Mouse (Mus musculus): Measurements from ENCODE around the gene Mkrn1. TPM values are rescaled to one million over a fixed set of nuclear protein-coding genes. Genes with fewer than 3 reads are reported as not detected.

The Mkrn1 gene
- polyA plus RNA-seq (2012; rRNA removed) (89.7 and 116 TPM in 2 replicates), polyA plus RNA-seq (2014; fragmentation: Nextera tagmentation; extraction: Ambion mirVana) (198 and 207 TPM in 2 replicates)

DNA sequence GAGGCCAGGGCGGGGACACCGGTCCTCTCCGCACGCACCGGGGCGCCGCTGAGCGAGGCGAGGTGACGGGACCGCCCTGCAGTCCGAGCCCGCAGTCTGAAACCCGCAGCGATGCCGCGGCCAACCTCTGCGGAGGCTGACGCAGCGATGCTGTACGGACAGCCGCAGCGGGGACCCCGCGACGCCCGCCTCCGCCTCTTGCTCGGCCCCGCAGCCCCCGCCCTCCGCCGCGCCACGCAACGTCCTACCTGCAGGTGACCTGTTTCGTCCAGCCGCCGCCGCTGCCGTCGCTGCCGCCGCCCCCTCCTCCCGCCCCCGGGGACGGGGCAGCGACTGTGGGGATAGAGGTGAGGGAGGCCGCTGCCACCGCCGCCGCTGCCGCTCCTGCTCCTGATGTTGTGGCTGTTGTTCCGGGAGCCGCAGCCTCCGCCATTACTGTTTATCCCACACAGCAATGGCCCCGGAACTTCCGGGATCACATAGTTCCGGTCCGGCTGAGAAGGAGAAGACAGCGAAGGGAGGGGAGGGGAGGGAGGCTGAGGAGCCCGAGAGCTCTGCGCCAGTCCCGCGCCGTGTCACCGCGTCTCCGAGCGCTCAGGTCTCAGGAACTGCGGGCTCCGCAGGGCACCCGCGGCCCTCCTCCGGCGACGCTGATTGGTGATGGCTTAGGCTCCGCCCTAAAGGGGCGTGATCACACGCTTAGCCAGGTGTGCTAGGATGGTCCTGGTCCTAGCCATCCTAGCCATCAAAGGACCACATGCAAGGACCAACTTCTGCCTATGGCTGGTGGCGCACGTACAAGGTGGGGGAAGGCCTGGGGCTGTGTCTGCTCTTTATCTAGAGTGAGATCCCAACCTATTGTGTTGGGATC, at the start of gene Mkrn1:
Mkrn1 (minus strand) TSS at position 612 of the 871 bp plus-strand sequence.
- WGBS (ENCODE audit: insufficient replicate concordance), result under 1% methylated on average over 69 of the region's 82 CpGs

DNA sequence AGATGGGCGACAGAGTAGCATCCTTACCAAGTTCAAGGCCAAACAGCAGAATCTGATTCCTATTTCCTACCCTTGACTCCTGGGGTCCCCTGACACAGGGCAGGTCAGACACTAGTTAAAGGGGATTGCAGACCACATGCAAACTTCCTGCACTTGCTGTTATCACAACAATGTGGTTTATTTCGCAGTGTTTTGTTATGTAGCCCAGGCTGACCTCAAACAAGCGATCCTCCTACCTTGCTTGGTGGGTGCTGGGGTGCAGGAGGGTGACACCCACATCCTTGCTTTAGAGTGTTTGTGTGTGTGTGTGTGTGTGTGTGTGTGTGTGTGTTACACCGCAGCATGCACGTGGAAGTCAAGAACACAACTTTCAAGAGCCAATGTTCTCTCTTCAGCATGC, 49.2 kb upstream of the Mkrn1 start:
- no peaks in the 10 kb centered on the region for H3K4me1 ChIP-seq (replicated peaks; ENCODE audit: control insufficient read depth in 2 of 2, insufficient read depth in 2 of 2, low read length in 1 of 2)
- no peaks in the 10 kb centered on the region for H3K27me3 ChIP-seq (ENCODE audit: control insufficient read depth, insufficient read depth, low read length)
- H3K4me2 ChIP-seq (ENCODE audit: low read depth), result no peak overlapping the region
- no peak overlapping the region for H3K9ac ChIP-seq (replicated peaks)
- H3K4me3 ChIP-seq (ENCODE audit: insufficient read depth in 1 of 2, low read depth in 2 of 2, low read length in 2 of 2), result no peak overlapping the region
- no peaks in the 10 kb centered on the region for H3K9me3 ChIP-seq (ENCODE audit: control insufficient read depth, low read length)
- no peaks in the 10 kb centered on the region for H3K36me3 ChIP-seq (replicated peaks; ENCODE audit: control insufficient read depth, insufficient read depth, low read depth)
- ATAC-seq (ENCODE audit: insufficient read depth) (no peak), DNase-seq (ENCODE audit: low read depth in 3 of 3, low spot score in 3 of 3) (no peak)
- WGBS (ENCODE audit: insufficient replicate concordance), result 48% methylated on average over 5 of the region's 5 CpGs
- no peak for TF ChIP-seq EP300 (IDR thresholded peaks at IDR 0.05; ENCODE audit: low read depth)
- H3K27ac ChIP-seq, result no peak overlapping the region

More for the DNA sequence above, at the start of gene Mkrn1:
- H3K36me3 ChIP-seq (replicated peaks; ENCODE audit: control insufficient read depth, insufficient read depth, low read depth), result no peaks in the 10 kb centered on the region; the same call in 1 of the 2 replicates
- peaks cover 40 to 51% of the 10 kb centered on the region in 2 experiments for H3K4me1 ChIP-seq (replicated peaks; ENCODE audit: control insufficient read depth in 2 of 2, insufficient read depth in 2 of 2, low read length in 1 of 2)
- peak within 1 kb of the TSS; percentile 90 to 94 for H3K4me3 ChIP-seq (ENCODE audit: insufficient read depth in 1 of 2, low read depth in 2 of 2, low read length in 2 of 2)
- H3K9ac ChIP-seq (replicated peaks), result peak within 1 kb of the TSS; percentile 82
- no peaks in the 10 kb centered on the region for H3K9me3 ChIP-seq (ENCODE audit: control insufficient read depth, low read length)
- H3K4me2 ChIP-seq (ENCODE audit: low read depth), result peak within 1 kb of the TSS; percentile 76
- TF ChIP-seq EP300 (IDR thresholded peaks at IDR 0.05; ENCODE audit: low read depth) (no peak), CTCF (IDR thresholded peaks at IDR 0.05; ENCODE audit: low read depth) (peak; percentile 36; the same call in 1 of the 2 replicates)
- H3K27me3 ChIP-seq (ENCODE audit: control insufficient read depth, insufficient read depth, low read length), result peaks cover 8% of the 10 kb centered on the region
- DNase-seq (ENCODE audit: low read depth in 3 of 3, low spot score in 3 of 3), result peak; percentile 78 to 83 (median 80)
- peak within 1 kb of the TSS; percentile 78 for H3K27ac ChIP-seq
- ATAC-seq (ENCODE audit: insufficient read depth), result peak; percentile 82

GRCm38 (mm10) chr6:39462621-39463538, 42.6 kb upstream of the Mkrn1 start:
- WGBS (ENCODE audit: insufficient replicate concordance), result 37% methylated on average over 16 of the region's 16 CpGs
- Histone ChIP-seq H3K27ac (no peak overlapping the region), H3K27me3 (ENCODE audit: control insufficient read depth, insufficient read depth, low read length) (no peaks in the 10 kb centered on the region), H3K4me3 (ENCODE audit: insufficient read depth in 1 of 2, low read depth in 2 of 2, low read length in 2 of 2) (0 out of 4 replicates have a peak overlapping the region, but pooled peaks of 1 of the 2 experiments have one; percentile 3), H3K4me1 (replicated peaks; ENCODE audit: control insufficient read depth in 2 of 2, insufficient read depth in 2 of 2, low read length in 1 of 2) (no peaks in the 10 kb centered on the region), H3K9me3 (ENCODE audit: control insufficient read depth, low read length) (no peaks in the 10 kb centered on the region; the same call in 1 of the 2 replicates), H3K4me2 (ENCODE audit: low read depth) (peak overlapping the region; percentile 50), H3K36me3 (replicated peaks; ENCODE audit: control insufficient read depth, insufficient read depth, low read depth) (no peaks in the 10 kb centered on the region), H3K9ac (replicated peaks) (0 out of 2 replicates have a peak overlapping the region, but pooled peaks have one; percentile 9)
- TF ChIP-seq CTCF (IDR thresholded peaks at IDR 0.05; ENCODE audit: low read depth) (peak; percentile 91), EP300 (IDR thresholded peaks at IDR 0.05; ENCODE audit: low read depth) (no peak)
- ATAC-seq (ENCODE audit: insufficient read depth) (no peak), DNase-seq (ENCODE audit: low read depth in 3 of 3, low spot score in 3 of 3) (peak; percentile 47 to 53 (median 49))

DNA sequence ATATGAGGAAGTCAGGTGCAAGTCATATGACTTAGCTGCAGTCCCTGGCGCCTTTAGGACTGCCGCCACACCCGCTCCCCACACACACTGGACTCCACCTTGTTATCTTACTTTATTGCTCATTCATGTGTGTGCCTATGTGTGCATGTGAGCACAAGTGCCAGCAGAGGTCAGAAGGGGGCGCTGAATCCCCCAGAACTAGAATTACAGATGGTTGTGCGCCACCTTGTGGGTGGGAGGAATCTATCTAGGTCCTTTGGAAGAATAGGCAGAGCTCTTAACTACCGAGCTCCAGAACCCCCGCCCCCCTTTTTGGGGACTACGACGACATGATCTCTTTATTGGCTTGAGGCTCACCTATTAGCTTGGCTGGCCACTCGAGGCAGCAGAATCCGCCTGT, 39.8 kb upstream of the Mkrn1 start:
- ATAC-seq (ENCODE audit: insufficient read depth), result no peak
- WGBS (ENCODE audit: insufficient replicate concordance), result 84% methylated on average over 11 of the region's 11 CpGs

More for the DNA sequence above, 39.8 kb upstream of the Mkrn1 start:
- TF ChIP-seq EP300 (IDR thresholded peaks at IDR 0.05; ENCODE audit: low read depth) (no peak), CTCF (IDR thresholded peaks at IDR 0.05; ENCODE audit: low read depth) (peak; percentile 55)
- Histone ChIP-seq H3K9ac (replicated peaks) (no peak overlapping the region), H3K9me3 (ENCODE audit: control insufficient read depth, low read length) (no peaks in the 10 kb centered on the region; the same call in 1 of the 2 replicates), H3K4me2 (ENCODE audit: low read depth) (no peak overlapping the region), H3K36me3 (replicated peaks; ENCODE audit: control insufficient read depth, insufficient read depth, low read depth) (no peaks in the 10 kb centered on the region), H3K27me3 (ENCODE audit: control insufficient read depth, insufficient read depth, low read length) (no peaks in the 10 kb centered on the region), H3K4me1 (replicated peaks; ENCODE audit: control insufficient read depth in 2 of 2, insufficient read depth in 2 of 2, low read length in 1 of 2) (no peaks in the 10 kb centered on the region), H3K27ac (no peak overlapping the region), H3K4me3 (ENCODE audit: insufficient read depth in 1 of 2, low read depth in 2 of 2, low read length in 2 of 2) (no peak overlapping the region)
- DNase-seq (ENCODE audit: low read depth in 3 of 3, low spot score in 3 of 3), result no peak
